Mouse (Mus musculus) C2C12 (cell line): ENCODE results near the gene Slc30a7. TPM values are rescaled to one million over a fixed set of nuclear protein-coding genes. Genes with fewer than 3 reads are reported as not detected.

ENCODE experiments used
- H3K27me3 ChIP-seq: one replicate; pipeline ENCODE4 v1.6.1; 2011; ENCODE audit not compliant: control insufficient read depth, insufficient read depth, insufficient read length
- H3K36me3 ChIP-seq: one replicate; pipeline ENCODE4 v1.6.1; 2011; ENCODE audit not compliant: control insufficient read depth, insufficient read depth
- H3K4me3 ChIP-seq: one replicate; pipeline ENCODE4 v1.5.1; 2011; ENCODE audit warnings: mild to moderate bottlenecking, control low read depth; ENCODE audit not compliant: poor library complexity, insufficient read depth, severe bottlenecking
- H3K79me2 ChIP-seq: one replicate; pipeline ENCODE4 v1.6.1; 2011; ENCODE audit not compliant: control insufficient read depth, insufficient read depth
- H3K79me3 ChIP-seq: one replicate; pipeline ENCODE4 v1.6.1; 2011; ENCODE audit warnings: low read depth, control low read depth
- H3ac ChIP-seq: one replicate; pipeline ENCODE3; 2011; ENCODE audit warnings: low read depth; ENCODE audit not compliant: control insufficient read depth, insufficient read length
- CEBPB ChIP-seq: IDR thresholded peaks from one replicate; pipeline ENCODE4 v1.6.1; 2011; ENCODE audit warnings: low read depth, mild to moderate bottlenecking, control low read depth, moderate library complexity
- CTCF ChIP-seq: IDR thresholded peaks from one replicate; pipeline ENCODE4 v1.5.1; 2011; ENCODE audit not compliant: control insufficient read depth, insufficient read depth, insufficient read length
- FOSL1 ChIP-seq: IDR thresholded peaks from one replicate; pipeline ENCODE4 v1.8.0; 2011; ENCODE audit warnings: mild to moderate bottlenecking, low read length; ENCODE audit not compliant: poor library complexity, insufficient read depth, severe bottlenecking
- MAX ChIP-seq: IDR thresholded peaks from one replicate; pipeline ENCODE4 v1.6.1; 2011; ENCODE audit warnings: mild to moderate bottlenecking, control low read depth
- MYOD1 ChIP-seq: IDR thresholded peaks from one replicate; pipeline ENCODE4 v1.6.1; 2011; ENCODE audit warnings: low read depth; ENCODE audit not compliant: control insufficient read depth, insufficient read length
- MYOG ChIP-seq: IDR thresholded peaks from one replicate; pipeline ENCODE4 v1.6.1; 2011; ENCODE audit not compliant: control insufficient read depth, insufficient read length; ENCODE audit errors: extremely low read depth
- USF1 ChIP-seq: IDR thresholded peaks from one replicate; pipeline ENCODE4 v1.6.1; 2011; ENCODE audit warnings: low read depth, mild to moderate bottlenecking, control low read depth, moderate library complexity
- polyA plus RNA-seq: library from polyadenylated mRNA; unstranded; fragments of >200 nt; fragmentation: generic; extraction: Trizol; gene quantifications from one replicate; pipeline ENCODE4 v1.2.1, GENCODE M21; 2012; ENCODE audit warnings: missing spikeins

The Slc30a7 gene
- polyA plus RNA-seq, 1 experiment = 7.9 TPM

DNA sequence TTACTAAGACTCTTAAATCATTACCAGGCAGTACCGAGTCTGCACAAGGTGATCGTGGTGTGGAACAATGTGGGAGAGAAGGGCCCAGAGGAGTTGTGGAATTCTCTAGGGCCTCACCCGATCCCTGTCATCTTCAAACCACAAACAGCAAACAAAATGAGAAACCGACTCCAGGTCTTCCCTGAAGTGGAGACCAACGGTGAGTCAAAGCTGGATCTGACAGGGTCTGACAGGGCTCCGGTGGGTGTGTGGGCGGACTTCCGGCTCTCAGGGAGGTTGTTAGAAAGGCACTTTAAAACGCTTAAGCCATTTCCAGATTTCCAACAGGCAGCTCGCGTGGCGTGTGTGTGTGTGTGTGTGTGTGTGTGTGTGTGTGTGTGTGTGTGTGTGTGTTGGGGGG lies 17.0 kb upstream of the Slc30a7 start:
- Histone ChIP-seq H3ac (no peak overlapping the region), H3K79me3 (no peaks in the 10 kb centered on the region), H3K36me3 (peaks cover 20% of the 10 kb centered on the region), H3K79me2 (no peaks in the 10 kb centered on the region), H3K27me3 (no peaks in the 10 kb centered on the region), H3K4me3 (no peak overlapping the region)
- TF ChIP-seq CEBPB (no peak), FOSL1 (no peak), MYOD1 (no peak), MYOG (no peak)

- Histone ChIP-seq H3K36me3 (no peaks in the 10 kb centered on the region), H3K4me3 (no peak overlapping the region), H3K79me3 (no peaks in the 10 kb centered on the region), H3ac (no peak overlapping the region), H3K27me3 (no peaks in the 10 kb centered on the region), H3K79me2 (no peaks in the 10 kb centered on the region)
- TF ChIP-seq MYOG = no peak
- TF ChIP-seq MAX = no peak
- no peak for TF ChIP-seq CEBPB
- no peak for TF ChIP-seq USF1
- no peak for TF ChIP-seq FOSL1
- no peak for TF ChIP-seq MYOD1
- no peak for TF ChIP-seq CTCF
Measured at GRCm38 (mm10) chr3:116019136-116019535, 11.9 kb upstream of the Slc30a7 start.

GRCm38 (mm10) chr3:116018606-116019005 lies 11.4 kb upstream of the Slc30a7 start:
- Histone ChIP-seq H3K79me3 (no peaks in the 10 kb centered on the region), H3K36me3 (no peaks in the 10 kb centered on the region), H3K79me2 (no peaks in the 10 kb centered on the region), H3K4me3 (no peak overlapping the region), H3ac (no peak overlapping the region), H3K27me3 (no peaks in the 10 kb centered on the region)
- TF ChIP-seq MYOD1 (no peak), USF1 (no peak), CTCF (no peak), CEBPB (no peak), FOSL1 (no peak), MAX (no peak), MYOG (no peak)

- no peaks in the 10 kb centered on the region for H3K27me3 ChIP-seq
- H3K36me3 ChIP-seq = no peaks in the 10 kb centered on the region
- H3K4me3 ChIP-seq = no peak overlapping the region
- H3ac ChIP-seq = no peak overlapping the region
- no peak for TF ChIP-seq FOSL1
- H3K79me3 ChIP-seq = no peaks in the 10 kb centered on the region
- H3K79me2 ChIP-seq = no peaks in the 10 kb centered on the region
Measured at GRCm38 (mm10) chr3:116016116-116016515, 8.9 kb upstream of the Slc30a7 start.

DNA sequence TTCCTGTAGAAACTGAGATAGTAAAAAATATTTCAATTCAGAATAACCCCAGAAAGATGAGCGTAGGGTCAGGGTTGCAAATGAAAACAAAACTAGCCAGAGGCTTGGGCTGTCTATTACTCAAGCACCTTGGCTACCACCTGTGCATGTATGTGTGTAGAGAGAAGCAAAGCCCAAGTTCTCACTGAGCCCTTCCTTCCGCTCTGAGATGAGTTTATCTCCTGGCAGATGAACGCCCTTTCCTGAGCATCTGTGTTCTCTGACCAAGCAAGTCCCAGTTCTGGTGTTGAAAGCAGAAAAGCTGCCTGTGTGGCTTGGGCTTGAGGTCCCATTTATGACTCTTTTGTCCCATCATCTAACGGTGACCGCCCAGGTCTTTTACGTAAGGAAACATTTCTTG lies 7.7 kb upstream of the Slc30a7 start:
- Histone ChIP-seq H3K36me3 (no peaks in the 10 kb centered on the region), H3K27me3 (no peaks in the 10 kb centered on the region), H3K79me2 (no peaks in the 10 kb centered on the region), H3K4me3 (no peak overlapping the region), H3ac (no peak overlapping the region), H3K79me3 (no peaks in the 10 kb centered on the region)
- TF ChIP-seq MYOD1 = no peak
- TF ChIP-seq MAX = no peak

DNA sequence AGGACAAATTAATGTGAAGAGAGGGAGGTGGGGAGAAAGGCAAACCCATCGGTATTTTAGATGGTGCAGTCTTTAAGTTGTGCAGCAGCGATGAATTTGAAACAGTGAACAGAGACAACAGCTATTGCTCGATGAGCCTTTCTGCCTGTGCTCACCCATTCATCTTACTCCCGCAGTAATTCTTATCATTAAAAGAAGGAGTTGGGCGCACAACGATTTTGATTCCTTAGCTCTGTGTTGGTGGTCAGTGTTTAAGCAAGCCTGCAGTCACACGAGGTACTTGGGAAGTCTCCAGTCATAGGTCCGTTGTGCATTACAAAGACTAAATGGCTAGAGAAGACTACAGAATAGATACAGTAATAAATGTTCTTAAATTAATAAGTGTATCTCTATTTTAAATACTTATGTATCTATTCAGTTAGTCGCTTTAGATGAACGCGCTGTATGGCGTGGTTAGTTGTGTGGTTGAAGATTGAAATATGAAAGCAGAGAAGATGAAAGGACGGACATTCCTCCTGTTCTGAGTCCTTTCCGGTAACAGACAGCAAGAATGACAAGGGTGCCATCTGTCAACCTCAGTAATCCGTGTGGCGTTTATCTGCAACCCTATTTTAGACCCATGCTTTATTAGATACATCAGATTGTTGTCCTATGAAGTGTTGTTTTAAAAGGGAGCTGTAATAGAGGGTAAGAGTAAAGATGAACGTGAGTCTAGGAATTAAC lies 2.6 kb upstream of the Slc30a7 start:
- peaks cover 22% of the 10 kb centered on the region for H3K79me2 ChIP-seq
- TF ChIP-seq CTCF (no peak), MYOD1 (no peak), USF1 (no peak), FOSL1 (no peak), CEBPB (no peak), MAX (no peak), MYOG (no peak)
- H3K4me3 ChIP-seq = no peak overlapping the region
- peaks cover 21% of the 10 kb centered on the region for H3K79me3 ChIP-seq
- peaks cover 12% of the 10 kb centered on the region for H3K36me3 ChIP-seq
- no peaks in the 10 kb centered on the region for H3K27me3 ChIP-seq
- no peak overlapping the region for H3ac ChIP-seq
